Mouse (Mus musculus): ENCODE results near the gene Mnd1.

Mnd1 gene

DNA sequence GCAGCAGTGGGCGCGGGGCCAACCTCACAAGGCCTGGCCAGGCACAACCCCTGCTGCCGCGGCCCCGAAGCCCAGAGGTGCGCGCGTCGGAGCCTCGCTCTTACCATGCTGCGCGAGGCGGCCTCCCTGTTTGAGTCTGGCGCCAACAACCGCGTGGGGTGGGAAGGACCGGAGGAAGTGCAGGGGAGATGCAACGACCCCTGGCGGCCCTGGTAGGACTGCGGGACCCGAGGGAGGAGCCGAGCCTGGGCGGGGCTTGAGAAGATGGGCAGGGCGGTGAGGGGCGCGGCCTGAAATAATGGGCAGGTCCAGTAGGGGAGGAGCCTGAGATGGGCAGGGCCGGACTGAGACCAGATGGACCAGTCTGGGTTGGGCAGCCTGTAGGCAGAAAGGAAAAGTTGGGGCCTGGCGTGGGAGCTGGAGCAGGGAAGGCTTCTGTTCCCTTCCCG is at the start of gene Mnd1:
Mnd1 (minus strand) TSS at position 229 of the 449 bp plus-strand sequence.
- DNase-seq (ENCODE audit: low read depth, low spot score) = peak; percentile 92

DNA sequence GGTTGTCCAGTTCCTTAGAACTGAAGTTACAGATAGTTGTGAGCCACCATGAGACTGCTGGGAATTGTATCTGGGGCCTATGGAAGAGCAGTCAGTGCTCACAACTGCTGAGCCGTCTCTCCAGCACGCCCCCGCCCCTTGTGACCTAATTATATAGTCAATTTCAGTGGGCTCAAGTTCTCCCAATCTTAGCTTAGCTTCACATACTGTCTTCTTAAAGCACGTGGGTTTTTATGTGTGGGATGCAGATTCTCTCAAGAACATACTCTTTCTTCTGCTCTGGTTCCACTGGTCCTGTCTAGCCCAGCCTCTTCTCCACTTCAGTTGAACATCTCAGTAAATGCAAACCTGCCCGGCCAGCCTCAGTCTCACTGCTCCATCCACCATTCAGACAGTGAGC is 49.1 kb upstream of the Mnd1 start:
- no peak for DNase-seq (ENCODE audit: low read depth, low spot score)

DNA sequence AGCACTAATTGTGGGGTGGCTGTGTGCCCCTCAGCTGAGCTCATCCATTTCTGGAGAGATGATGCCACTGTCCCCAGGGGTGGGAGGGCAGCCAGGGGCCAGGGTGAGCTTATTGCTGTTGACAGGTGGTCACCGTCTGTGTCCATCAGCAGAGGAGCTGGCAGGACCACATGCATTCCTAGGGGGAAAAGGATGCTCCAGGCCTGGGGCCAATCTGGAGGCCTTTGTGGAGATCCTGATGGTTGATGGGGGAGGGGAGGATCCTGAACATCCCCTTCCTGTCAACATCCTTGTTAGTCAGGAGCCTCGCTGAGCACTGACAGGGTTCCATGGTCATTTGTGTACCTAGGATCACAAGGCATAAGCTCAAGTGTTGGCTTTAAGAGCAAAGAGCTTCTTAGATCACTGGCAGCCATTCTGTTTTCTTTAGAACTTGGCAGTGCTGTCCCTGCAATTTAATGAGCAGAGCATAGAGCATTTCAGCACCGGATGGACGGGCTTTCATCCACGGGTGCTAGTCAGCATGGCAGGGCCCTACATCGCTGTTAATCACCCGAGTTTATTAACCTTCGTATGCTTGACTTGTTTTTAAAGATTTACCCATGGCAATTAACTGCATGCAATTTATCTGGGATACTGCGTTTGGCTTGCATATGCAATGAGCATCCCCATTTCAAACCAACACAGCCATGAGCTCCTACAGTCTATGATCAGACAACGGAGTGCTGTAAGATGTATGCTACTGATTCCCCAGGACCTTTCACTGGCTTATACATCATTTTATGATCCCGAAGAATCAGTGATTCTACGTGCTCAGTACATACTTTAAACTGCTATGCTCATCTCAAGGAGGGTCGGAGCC is 45.2 kb upstream of the Mnd1 start:
- DNase-seq (ENCODE audit: low read depth, low spot score) = no peak

DNA sequence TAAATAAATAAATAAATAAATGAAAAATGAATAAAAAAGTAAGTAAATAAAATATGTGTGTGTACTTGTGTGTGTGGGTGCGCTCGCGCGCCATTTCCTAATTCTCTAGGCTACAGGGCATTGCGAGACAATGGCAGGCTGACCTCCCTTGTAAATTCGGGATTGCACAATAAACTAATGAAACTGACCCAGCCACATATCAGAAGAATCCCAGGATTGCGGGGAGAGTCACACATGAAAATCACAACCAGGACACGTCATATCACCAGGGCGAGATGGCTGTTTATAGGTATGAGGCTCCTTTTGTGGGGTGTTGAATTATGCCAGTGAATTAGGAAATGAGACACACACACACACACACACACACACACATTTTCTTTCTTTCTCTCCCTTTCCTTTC is 43.9 kb upstream of the Mnd1 start:
- no peak for DNase-seq (ENCODE audit: low read depth, low spot score)

DNA sequence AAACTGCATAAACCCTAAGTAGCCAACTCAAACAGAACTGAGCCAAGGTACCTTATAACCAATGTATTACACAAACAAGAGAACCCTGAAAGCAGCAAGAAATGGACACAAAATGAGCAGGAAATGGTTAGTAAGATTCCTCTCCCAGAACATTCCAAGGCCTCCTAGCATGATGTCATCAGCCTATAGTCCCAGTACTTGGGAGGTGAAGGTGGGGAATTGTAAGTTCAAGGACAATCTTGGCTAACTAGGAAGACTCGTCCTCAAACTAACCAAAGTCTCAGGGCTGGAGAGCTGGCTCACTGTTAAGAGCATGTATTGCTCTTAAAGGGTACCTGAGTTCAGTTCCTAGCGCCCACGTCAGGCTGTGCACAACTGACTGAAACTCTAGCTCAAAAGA is 42.6 kb upstream of the Mnd1 start:
- no peak for DNase-seq (ENCODE audit: low read depth, low spot score)

DNA sequence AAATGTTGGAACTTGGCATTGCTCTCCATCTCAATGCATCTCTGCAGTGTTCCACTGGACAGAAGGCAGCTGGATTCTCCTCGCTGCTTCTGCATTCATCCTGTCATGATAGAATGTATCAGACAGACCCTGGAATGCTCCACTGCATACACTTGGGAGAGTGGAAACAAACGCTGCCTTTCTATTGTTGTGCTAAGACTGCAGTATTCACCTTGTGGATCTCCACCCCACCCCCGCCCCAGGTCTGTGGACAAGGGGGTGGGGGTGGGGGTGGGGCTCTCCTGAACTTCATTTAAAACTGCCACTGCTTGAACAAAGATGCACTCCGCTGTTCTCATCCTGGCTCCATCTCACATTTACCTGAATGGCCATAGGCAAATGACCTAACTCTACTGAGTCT is 38.3 kb upstream of the Mnd1 start:
- DNase-seq (ENCODE audit: low read depth, low spot score) = no peak

DNA sequence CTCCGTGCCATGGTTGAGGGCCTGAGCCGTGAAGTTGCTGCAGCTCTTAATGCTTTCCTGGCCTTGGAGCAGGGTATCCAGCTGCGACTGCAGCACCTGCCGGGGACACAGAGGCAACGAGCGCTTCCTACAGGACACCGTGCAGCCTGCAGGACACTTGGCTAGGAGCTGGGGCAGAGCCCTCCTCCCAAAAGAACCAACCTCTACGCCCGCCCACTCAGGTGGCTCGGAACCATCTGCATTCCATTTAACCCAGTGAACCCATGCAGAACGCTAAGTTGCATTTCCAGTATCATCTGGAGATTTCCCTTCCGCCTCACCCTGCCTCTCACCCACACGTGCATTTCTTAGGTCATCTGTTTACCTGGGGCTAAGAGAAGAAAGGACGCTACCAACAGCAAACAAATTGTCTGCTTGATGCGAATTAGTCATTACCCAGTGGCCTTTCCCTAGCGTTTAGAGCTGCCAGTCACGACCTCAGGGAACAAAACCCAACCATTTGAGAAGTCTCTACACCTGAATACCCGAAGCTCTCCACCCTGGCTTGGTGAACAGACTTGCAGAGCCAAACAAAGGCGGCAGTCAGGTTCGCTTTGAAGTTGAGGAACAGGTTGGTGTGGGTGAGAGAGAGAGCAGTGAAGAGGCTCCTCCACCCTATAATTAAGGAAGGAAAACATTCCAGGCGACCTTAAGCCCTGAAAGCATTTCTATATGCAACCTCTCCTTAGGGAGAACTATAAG is 35.7 kb upstream of the Mnd1 start:
- DNase-seq (ENCODE audit: low read depth, low spot score) = no peak

DNA sequence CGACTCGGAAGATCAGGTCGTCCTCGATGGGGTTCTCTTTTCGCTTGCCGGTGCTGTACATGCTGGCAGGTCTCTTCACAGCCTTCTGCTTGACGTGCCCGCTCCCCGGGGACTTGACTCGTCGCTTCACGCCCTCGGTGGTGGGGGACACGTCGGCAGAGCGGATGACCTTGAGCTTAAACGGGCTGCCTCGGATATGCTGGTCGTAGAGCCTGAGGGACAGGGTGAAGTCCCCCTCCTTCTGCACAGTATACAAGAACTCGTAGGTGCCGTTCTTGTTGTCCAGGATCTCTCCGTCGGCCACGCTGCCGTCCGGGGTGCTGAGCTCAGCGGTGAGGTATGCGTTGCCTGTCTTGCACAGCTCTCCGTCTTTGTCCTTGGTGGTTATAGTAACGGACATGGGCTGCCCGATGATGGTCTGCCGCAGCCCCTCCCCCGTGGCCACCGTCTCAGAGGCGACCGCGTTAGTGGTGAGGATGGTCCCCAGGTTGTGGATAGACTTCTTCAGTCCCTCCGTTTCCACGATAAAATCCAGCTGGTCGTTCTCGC is 35.0 kb upstream of the Mnd1 start:
- no peak for DNase-seq (ENCODE audit: low read depth, low spot score)

DNA sequence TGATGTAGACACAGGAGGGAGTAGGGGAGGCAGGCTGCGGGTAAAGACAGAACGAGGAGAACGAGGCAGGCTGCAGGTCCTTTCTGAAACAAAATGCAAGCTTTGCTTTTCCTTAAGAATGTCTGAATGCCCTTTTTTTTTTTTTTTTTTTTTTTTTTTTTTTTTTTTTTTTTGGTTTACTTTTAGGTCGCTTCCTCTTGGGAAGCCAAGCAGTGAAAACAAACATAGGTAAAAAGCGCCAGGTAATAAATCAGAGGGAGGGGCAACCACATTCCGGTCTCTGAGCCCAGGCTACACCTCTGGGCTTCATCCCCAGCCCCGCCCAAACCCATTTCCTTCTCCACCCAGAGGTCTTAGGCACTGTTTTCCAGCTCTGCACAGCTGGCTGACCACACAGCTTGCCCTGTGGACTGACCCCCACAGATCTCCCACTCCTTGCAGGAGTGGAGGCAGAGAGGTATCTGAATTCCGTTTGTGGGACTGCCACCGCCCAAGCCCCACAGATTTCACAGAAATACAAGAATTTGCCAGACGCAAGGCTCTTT is 34.1 kb upstream of the Mnd1 start:
- DNase-seq (ENCODE audit: low read depth, low spot score) = no peak

DNA sequence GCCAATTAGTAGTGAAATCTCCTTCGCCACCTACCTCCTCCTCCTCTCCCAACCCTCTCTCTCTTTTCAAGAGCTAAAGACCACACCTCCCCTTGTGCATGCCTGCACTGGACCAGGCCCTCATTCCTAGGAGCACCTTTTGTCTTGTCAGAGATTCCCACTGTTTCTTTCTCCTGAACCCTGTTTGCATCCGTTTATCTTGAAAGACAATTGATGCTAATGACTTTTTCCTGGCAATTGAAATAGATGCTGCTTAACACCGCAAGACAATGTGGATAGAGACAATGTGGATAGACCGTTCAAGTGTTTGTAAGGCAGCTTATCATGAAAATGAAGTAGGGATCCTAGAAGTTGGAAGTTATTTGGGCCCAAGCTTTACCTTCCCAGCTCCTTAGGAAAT is 26.1 kb upstream of the Mnd1 start:
- DNase-seq (ENCODE audit: low read depth, low spot score) = no peak

DNA sequence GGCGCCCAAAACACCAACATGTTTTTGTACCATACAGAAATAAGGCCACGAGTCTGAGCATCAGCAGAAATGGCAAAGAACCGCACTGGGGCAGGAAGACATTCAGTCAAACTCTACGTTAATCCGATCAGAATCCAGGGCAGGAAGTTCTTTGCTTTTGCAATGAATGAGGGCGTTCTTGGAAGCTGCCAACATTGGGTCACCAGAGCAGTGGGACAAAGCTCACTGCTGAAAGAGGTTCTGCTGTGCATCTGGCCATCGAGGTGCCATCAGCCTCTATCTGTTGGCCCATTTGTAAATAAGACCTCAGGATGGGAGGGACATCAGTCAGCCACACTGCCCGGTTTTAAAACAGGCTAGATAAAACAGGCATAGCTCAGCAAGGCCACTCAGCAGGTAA is 25.5 kb upstream of the Mnd1 start:
- no peak for DNase-seq (ENCODE audit: low read depth, low spot score)

DNA sequence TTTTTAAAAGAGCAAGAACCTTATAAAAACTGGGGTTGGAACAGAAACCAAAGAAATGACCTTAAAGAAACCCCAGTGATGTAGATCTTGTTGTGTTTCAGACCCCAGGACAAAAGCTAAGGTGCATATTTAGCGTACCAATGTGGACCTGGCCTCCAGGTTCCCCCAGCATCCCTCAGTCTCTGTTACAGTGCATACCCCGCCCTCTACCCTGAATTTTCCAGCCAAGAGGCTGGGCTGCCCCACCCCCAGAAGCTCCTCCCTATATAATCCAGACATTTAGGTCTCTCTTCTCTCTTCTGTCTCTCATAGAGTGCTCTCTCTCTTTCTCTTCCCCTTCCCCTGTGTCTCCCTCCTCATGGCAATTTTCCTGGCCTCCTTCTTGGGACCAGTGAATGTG is 24.7 kb upstream of the Mnd1 start:
- DNase-seq (ENCODE audit: low read depth, low spot score) = no peak

DNA sequence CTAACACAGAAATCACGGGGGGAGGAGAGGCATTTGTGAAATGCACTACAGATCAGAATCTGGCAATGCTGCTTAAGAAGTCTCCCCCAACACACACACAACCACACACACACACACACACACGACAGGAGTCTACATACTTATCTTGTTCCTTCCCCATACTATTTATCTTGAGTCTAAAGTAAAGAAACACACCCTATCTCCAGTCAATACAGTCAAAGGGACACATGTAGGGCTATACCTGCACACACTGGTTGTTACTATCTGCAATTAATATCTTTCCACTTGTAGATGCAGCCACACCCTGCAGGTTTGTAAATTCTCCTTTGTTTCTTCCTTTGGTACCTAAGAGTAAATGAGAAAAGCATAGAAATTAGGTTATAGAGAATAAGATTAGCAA is 22.2 kb upstream of the Mnd1 start:
- DNase-seq (ENCODE audit: low read depth, low spot score) = no peak

DNA sequence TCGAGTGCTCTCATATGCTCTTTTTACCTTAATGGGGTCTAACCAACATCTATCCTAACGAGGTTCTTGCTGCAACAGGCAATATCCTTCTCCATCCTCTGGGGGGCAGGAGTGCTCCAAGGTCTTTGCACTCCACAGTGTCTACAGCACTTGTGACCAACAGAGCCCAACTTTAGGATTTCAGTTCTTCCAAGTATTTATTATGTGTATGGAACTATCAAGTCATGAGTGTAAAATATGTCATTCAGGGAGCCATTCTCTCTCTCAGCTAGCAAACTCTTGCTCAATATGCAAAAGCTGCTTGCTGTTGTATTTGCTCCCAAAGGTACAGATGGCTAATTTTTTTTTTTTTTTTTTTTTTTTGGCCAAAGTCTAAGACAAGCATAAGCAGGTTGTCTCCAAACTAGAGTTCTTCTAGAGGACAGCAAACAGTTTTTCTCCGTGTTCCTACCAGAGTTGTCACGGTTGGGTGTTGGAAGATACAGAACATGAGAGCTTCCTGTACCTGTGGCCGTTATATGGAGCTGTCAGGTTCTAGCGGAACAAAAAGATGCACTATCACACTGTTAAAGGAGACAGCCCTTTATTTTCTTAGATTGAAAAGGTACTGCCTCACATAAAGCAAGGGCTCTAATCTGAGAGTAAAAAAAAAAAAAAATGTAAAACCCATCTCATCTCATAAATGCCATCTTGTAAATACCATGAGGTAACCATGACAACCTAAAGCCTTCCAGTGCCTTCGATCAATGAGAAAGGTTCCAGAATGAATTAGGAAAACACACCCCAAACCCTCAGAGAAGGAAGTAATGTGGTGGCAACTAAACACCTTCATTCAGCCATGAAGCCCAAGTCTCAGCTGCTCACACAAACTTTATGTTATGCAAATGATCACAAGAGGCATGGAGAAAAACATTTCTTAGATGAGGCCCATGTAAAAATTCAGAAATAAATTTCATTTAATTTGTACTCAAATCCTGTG is 20.0 kb upstream of the Mnd1 start:
- peak; percentile 48 for DNase-seq (ENCODE audit: low read depth, low spot score)

DNA sequence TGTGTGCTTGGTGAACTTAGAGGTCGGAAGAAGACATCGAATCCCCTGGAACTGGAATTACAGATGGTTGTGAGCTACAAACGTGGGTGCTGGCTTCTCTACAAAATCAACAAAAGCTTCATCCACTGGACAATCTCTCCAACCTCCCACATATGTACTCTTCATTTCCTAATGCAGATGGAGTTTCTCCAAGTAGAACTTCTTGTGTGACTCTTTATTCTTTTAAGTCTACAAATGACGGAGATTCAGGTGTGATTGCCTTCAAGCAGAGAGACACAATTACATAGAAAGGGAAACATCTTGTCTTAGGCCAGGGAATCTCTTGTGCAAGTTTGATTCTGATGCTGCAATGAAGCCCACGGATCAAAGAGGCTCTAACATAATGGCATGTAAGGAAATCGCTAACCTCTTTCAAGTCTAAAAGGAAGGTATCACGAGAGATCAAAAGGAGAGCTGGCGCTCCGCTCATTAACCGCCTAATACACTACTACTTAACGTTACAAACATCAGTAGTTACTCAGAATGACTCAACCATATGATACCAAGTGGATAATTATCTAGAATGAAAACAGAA is 18.1 kb upstream of the Mnd1 start, which contains the start of gene Gm6525:
Gm6525 (plus strand) TSS at position 524 of the 574 bp plus-strand sequence.
- DNase-seq (ENCODE audit: low read depth, low spot score) = no peak

DNA sequence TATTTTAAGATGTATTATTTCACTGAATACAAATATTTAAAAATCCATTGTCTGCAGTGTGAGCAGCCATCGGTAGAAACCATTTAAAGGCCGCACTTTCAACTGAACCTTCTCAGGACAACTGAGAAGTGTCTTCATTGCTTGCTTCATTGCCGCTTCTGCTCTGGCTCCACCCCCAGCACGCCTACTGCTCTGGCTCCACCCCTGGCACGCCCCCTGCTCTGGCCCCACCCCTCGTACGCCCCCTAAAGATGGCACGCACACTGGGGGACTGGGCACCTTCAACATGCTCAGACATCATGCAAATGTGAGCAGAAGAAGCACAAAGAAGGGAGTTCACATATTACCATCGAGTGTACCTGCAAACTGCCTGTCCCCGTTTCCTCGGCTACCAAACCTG is 16.8 kb upstream of the Mnd1 start:
- no peak for DNase-seq (ENCODE audit: low read depth, low spot score)

DNA sequence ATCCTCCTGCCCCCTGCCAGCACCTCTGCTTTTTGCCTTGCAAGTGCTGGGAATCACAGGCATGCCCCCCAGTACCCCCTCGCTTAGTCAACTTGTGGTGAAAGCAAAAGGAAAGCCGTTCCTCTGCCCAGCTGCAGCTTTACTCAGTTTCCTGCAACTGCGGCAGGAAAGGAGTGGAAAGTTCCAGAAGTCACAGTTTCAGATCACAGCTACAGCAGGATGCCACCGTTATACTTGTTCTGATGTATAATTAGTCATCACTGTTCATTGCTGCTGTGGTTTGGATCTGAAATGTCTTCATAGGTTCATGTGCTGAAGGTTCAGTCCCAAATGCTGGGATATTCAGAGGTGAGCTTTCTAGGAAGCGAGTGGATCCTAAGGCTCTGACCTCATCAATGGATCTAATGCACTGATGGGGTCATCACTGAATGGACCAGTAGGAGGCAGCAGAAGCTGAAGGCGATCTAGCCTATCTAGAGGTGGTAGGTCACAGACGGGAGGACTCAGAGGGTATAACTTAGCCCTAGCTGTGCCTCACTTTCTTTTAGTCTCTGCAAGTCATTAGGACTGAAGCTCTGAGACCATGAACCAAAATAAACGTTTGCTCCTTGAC is 13.9 kb upstream of the Mnd1 start:
- no peak for DNase-seq (ENCODE audit: low read depth, low spot score)

DNA sequence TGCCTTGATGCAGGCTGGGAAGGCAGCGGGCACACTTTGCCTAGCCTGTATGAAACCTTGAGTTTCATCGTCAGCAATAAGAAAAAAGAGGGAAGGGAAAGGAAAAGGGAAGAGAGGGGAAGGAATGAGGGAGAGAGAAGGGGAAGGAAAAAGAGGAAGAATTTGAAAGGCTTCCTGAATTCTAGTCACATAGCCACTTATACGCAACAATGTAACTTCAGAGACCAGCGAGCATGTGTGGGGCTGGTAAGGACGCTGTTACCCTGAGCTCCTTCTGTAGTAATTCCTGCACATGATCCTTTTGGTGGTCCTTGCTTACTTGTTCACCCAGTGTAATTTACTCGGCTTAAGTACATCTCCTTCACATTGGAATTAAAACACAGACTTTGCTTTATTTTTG is 13.4 kb upstream of the Mnd1 start:
- DNase-seq (ENCODE audit: low read depth, low spot score) = no peak

DNA sequence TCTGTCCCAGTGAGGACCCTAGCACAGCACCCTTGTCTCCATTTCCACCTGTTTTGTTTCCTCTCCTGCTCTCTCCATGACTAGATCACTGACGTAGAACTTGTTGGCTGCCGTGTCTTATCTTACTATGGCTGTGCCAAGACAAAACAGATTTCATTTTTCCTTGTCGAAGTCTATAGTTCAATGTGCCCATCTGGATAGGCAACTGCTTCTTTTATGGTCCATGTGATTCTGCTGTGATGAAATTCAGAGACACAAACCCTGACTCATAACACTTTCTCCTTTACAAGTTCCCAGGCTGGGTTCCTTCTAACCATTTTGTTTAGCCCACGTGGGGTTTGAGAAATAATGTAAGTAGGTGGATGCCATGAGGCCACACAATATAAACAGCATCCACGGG is 10.5 kb upstream of the Mnd1 start:
- DNase-seq (ENCODE audit: low read depth, low spot score) = no peak

DNA sequence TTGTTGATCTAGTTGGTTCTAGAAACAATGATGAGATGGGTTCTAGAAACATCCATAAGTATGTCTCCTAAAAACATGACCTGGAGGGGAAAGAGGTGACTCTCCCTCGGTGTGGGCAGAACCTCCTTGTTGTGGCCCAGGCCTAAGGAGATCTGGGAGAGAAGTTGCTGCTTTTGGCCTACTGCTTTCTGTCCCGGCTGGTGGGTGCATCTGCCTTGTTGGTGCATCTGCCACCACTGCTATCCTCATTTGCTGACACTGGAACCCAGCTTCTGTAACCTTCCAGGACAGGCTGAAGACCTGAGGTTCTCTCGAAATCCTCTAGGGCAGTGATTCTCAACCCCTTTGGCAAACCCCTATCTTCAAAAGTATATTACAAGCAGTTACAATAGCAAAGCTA is 9.8 kb upstream of the Mnd1 start:
- DNase-seq (ENCODE audit: low read depth, low spot score) = no peak
